Mouse (Mus musculus) splenic B cell, adult 2 months (primary cell): ENCODE results near the gene Slc1a3.

Source experiments
- DNase-seq: peaks from one replicate; pipeline ENCODE4 v3.0.0-alpha.2; 2011; ENCODE audit warnings: low read depth, low spot score
- H3K27me3 ChIP-seq: 2 replicates; pipeline ENCODE4 v1.6.1; 2012; ENCODE audit warnings: mild to moderate bottlenecking, low read length, moderate library complexity, mixed read lengths; ENCODE audit not compliant: control insufficient read depth, poor library complexity, insufficient read depth, severe bottlenecking
- H3K36me3 ChIP-seq: 2 replicates; pipeline ENCODE4 v1.6.1; 2012; ENCODE audit warnings: mild to moderate bottlenecking, low read length, moderate library complexity, mixed read lengths; ENCODE audit not compliant: control insufficient read depth, poor library complexity, insufficient read depth, severe bottlenecking

Slc1a3 gene

GRCm38 (mm10) chr15:8627097-8627537, 83.4 kb downstream of the Slc1a3 start:
- DNase-seq, result peak; percentile 78
- Histone ChIP-seq H3K27me3 (no peaks in the 10 kb centered on the region; the same call in 1 of the 2 replicates), H3K36me3 (no peaks in the 10 kb centered on the region)

GRCm38 (mm10) chr15:8625370-8625769, 85.2 kb downstream of the Slc1a3 start:
- Histone ChIP-seq H3K27me3 (no peaks in the 10 kb centered on the region; the same call in 1 of the 2 replicates), H3K36me3 (no peaks in the 10 kb centered on the region)
- peak; percentile 74 for DNase-seq

GRCm38 (mm10) chr15:8623879-8624278, 86.7 kb downstream of the Slc1a3 start:
- DNase-seq, result no peak
- no peaks in the 10 kb centered on the region; the same call in 1 of the 2 replicates for H3K27me3 ChIP-seq
- H3K36me3 ChIP-seq, result no peaks in the 10 kb centered on the region

GRCm38 (mm10) chr15:8619479-8620026, 91.0 kb downstream of the Slc1a3 start:
- DNase-seq, result no peak
- no peaks in the 10 kb centered on the region; the same call in 1 of the 2 replicates for H3K27me3 ChIP-seq

GRCm38 (mm10) chr15:8616290-8616689, 94.3 kb downstream of the Slc1a3 start:
- no peak for DNase-seq
- no peaks in the 10 kb centered on the region for H3K36me3 ChIP-seq
- no peaks in the 10 kb centered on the region; the same call in 1 of the 2 replicates for H3K27me3 ChIP-seq

More at GRCm38 (mm10) chr15:8619479-8620026, 91.0 kb downstream of the Slc1a3 start:
- H3K36me3 ChIP-seq, result no peaks in the 10 kb centered on the region

DNA sequence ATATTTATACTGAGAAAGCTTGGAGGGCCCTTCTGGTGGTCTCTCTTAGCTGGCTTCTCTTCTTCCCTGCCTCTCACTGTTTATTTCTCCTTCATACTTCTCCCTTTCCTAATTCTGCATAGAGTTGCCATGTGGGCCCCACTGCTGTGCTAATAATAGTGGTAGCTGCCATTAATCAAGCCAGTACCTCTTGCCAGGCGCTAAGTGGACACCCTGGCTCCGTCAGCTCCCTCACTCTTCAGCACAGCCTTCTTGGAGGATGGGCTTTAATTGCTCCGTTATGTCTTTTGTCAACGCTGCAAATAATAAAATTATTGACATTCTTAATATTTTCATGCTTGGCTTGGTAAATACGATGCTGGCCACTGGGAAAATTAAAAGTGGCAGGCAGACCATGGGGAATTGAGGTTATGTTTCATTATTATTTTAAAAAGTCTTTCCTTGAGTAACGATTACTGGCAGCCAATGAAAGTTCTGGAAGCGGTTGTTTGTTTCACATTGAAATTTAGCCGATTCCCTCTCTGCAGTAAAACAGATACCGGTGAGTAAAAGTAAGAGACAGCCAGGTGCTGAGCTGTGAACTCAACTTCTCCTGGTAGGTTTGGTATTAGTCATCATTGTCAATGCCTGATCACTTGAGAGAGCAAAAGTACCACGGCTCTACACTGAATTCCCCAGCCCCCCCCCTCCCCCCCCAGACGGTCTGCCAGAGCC, 94.9 kb downstream of the Slc1a3 start:
- no peaks in the 10 kb centered on the region; the same call in 1 of the 2 replicates for H3K27me3 ChIP-seq
- DNase-seq, result no peak
- H3K36me3 ChIP-seq, result no peaks in the 10 kb centered on the region

GRCm38 (mm10) chr15:8614701-8615100, 95.9 kb downstream of the Slc1a3 start:
- DNase-seq, result no peak
- no peaks in the 10 kb centered on the region for H3K36me3 ChIP-seq
- no peaks in the 10 kb centered on the region; the same call in 1 of the 2 replicates for H3K27me3 ChIP-seq

DNA sequence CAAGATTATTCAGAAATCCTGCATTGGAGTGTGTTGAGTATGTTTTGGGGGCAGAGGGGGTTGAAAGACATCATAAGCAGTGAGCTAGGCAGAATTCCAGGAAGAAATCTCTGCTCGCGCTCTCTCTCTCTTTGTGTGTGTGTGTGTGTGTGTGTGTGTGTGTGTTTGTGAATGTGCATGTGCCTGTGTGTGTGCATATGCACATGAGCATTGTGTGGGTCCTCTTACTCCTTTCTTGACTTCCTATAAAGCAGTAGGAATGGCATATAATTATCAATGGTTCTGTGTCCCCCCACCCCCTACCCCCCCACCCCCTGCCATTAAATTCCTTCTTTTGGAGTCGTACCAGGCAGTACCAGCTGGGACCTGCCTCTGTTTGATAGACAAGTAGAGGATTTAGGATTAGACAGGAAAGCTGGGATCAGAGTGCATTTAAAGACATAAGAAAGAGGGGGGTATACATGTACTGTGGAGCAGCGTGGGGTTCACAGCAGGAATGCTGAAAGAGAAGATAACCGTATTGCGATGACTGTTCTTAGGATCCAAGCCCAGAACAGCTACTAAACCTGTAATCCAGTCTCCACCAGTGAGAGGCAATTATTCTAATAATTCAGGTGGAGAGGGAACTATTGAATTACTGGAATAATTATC, 104.9 kb downstream of the Slc1a3 start:
- Histone ChIP-seq H3K27me3 (no peaks in the 10 kb centered on the region; the same call in 1 of the 2 replicates), H3K36me3 (no peaks in the 10 kb centered on the region)
- no peak for DNase-seq

DNA sequence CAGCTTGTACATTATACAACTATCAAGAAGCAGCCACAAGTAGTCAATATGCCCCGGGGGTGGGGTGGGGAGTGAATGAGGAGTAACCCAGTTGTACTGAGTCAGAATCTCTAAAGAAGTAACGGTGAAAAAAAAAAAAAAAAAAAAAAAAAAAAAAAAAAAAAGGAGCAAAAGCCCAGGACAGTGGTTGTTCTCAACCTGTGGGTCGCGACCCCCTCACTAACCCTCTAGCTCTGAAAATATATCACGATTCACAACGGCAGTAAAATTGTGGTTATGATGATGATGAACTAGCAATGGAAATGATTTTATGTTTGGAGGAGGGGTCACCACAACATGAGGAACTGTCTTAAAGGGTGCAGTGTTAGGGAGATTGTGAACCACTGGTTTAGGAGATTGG, 108.2 kb downstream of the Slc1a3 start:
- no peak for DNase-seq
- no peaks in the 10 kb centered on the region for H3K36me3 ChIP-seq

DNA sequence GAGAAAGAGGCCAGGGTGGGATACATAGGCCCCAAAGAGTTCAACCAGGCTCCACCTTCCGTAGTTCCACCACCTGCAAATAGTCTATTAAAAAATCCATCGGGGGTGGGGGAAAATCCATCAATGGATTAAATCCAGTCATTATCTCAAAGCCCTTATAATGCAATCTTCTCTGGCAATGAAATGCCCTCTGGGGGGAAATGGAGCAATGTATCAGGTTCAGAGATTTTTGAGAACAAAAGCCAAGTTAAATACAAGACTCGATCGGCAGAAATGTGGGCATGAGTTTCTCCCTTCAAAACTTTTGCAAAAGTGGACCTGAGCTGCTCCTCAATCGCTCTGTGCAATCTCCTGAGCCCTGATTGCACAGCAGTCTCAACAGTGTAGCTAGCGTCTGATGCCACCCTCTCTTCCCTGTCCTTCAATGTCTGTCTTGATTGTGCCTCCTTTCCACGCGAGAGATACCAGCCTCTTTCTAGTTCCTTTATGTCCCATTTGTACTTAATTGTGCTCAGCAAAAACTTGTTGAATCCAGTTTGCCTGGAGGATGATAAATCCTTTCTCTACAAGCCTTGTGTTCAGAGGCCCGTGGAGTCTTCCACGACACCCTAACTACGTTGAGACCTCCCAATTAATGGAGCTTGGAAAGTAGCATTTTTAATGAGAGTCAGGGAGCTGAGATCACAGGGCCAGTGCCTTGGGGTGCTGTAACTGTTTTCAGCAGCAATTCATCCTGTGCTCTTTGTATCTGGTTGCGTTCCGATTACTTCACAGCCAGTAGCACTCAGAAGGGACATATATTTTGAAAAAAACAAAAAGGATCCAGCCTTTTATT, 109.0 kb downstream of the Slc1a3 start:
- no peaks in the 10 kb centered on the region for H3K36me3 ChIP-seq
- H3K27me3 ChIP-seq, result no peaks in the 10 kb centered on the region; the same call in 1 of the 2 replicates
- DNase-seq, result no peak

More for the DNA sequence above, 108.2 kb downstream of the Slc1a3 start:
- H3K27me3 ChIP-seq, result no peaks in the 10 kb centered on the region; the same call in 1 of the 2 replicates

DNA sequence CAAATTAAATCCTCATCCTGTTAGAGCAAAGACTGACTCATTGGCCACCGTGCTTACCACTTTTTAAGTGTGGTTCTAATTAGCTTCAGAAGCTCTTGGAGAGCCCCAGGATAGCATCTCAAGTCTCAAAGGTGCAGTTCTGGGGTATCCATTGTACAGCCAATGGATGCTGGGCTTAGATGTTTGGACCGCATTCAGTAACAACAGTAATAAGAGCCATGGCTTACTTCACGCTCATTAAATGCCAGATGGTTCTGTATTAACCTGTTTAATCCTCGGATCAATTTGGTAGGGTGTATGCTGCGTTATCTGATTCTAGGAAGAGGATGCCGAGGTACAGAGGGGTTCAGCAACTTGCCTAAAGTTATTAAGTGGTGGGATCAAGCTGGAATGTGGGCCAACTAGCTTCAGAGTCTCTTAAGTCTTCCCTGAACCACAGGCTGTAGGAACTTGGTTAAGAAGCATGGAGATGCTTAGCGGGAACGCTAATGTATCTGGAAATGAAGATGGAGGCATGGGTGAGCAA, 114.1 kb downstream of the Slc1a3 start:
- no peaks in the 10 kb centered on the region for H3K36me3 ChIP-seq
- H3K27me3 ChIP-seq, result no peaks in the 10 kb centered on the region
- DNase-seq, result no peak

DNA sequence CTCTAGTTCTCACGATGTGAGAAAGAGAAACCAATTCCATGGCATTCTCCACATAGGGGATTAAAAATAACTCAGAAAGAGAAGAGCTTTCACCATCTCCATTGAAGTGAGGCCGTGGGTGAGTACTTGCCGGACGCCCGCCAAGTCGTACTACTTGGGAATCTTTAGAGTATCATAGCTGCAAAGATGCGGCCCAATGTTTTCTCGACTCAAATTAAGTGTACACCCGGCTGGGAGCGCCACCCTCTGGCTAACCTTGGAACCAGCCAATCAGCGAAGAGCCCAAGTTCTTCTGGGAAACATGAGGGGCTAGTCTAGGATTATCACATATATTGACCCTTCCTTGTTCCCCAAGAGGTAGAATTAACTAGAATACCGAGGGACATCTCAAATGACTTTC, 115.3 kb downstream of the Slc1a3 start:
- no peak for DNase-seq
- Histone ChIP-seq H3K36me3 (no peaks in the 10 kb centered on the region), H3K27me3 (no peaks in the 10 kb centered on the region)

- no peaks in the 10 kb centered on the region for H3K36me3 ChIP-seq
- H3K27me3 ChIP-seq, result no peaks in the 10 kb centered on the region
- peak; percentile 91 for DNase-seq
Measured at GRCm38 (mm10) chr15:8589503-8590116, 121.0 kb downstream of the Slc1a3 start.

- Histone ChIP-seq H3K36me3 (no peaks in the 10 kb centered on the region), H3K27me3 (no peaks in the 10 kb centered on the region)
- peak; percentile 55 for DNase-seq
Measured at GRCm38 (mm10) chr15:8588065-8588464, 122.5 kb downstream of the Slc1a3 start.
